Mouse (Mus musculus) hindbrain, embryonic 14.5 days (tissue): Measurements from ENCODE around the gene Zbtb40. TPM values are rescaled to one million over a fixed set of nuclear protein-coding genes. Genes with fewer than 3 reads are reported as not detected.

Experiments
- ATAC-seq: fragments of 200-750 bp; cut with Nextera tagmentation; 2 replicates; pipeline ENCODE4 v1.8.0; 2017; ENCODE audit warnings: moderate number of reproducible peaks, mild to moderate bottlenecking, moderate TSS enrichment, moderate library complexity; ENCODE audit not compliant: low FRiP score
- DNase-seq: peaks from one replicate; pipeline ENCODE4 v3.0.0-alpha.2; 2015; ENCODE audit warnings: low spot score
- H3K27ac ChIP-seq: fragments of 300-500 bp; sonication (generic); 2 replicates; pipeline ENCODE4 v1.5.1; 2014; ENCODE audit warnings: mild to moderate bottlenecking, moderate library complexity
- H3K27me3 ChIP-seq: fragments of 300-500 bp; sonication (generic); 2 replicates; pipeline ENCODE4 v1.6.1; 2014; ENCODE audit warnings: mild to moderate bottlenecking, low read length, mixed read lengths; ENCODE audit not compliant: control insufficient read depth, insufficient read depth
- H3K36me3 ChIP-seq: fragments of 300-500 bp; sonication (generic); replicated peaks from 2 replicates; pipeline ENCODE4 v1.6.1; 2014; ENCODE audit not compliant: control insufficient read depth, insufficient read depth
- H3K4me1 ChIP-seq: fragments of 300-500 bp; sonication (generic); replicated peaks from 2 replicates; pipeline ENCODE4 v1.6.1; 2014; ENCODE audit warnings: antibody characterized with exemption, low read length, mixed read lengths; ENCODE audit not compliant: control insufficient read depth, insufficient read depth
- H3K4me2 ChIP-seq: fragments of 300-500 bp; sonication (generic); replicated peaks from 2 replicates; pipeline ENCODE4 v1.6.1; 2014; ENCODE audit warnings: mild to moderate bottlenecking, moderate library complexity
- H3K4me3 ChIP-seq: fragments of 300-500 bp; sonication (generic); replicated peaks from 2 replicates; pipeline ENCODE4 v1.5.1; 2014; ENCODE audit warnings: mild to moderate bottlenecking, low read length
- H3K9ac ChIP-seq: fragments of 300-500 bp; sonication (generic); 2 replicates; pipeline ENCODE4 v1.6.1; 2014
- H3K9me3 ChIP-seq: fragments of 300-500 bp; sonication (generic); 2 replicates; pipeline ENCODE4 v1.6.1; 2016; ENCODE audit warnings: low read length; ENCODE audit not compliant: control insufficient read depth
- WGBS: fragments of 180-500 bp; shearing (Covaris S2); extraction: QIAGEN DNeasy Blood & Tissue Kit; methylation state at CpG from one replicate; pipeline ENCODE4 v1.1.7; 2014; 5-methylcytosine and 5-hydroxymethylcytosine counted together
- polyA plus RNA-seq: library from polyadenylated mRNA; unstranded; fragments of >200 nt; fragmentation: Nextera tagmentation; extraction: Ambion mirVana; gene quantifications from 2 replicates; pipeline ENCODE4 v1.2.1, GENCODE M21; 2014

The Zbtb40 gene
- polyA plus RNA-seq, 1 experiment from 2014 or later = 4.5 TPM

GRCm38 (mm10) chr4:136937935-136938334, 110.7 kb downstream of the Zbtb40 start:
- DNase-seq (no peak), ATAC-seq (no peak)
- Histone ChIP-seq H3K9ac (no peak overlapping the region), H3K27ac (no peak overlapping the region), H3K4me2 (no peak overlapping the region), H3K27me3 (0 out of 2 replicates have a peak, but pooled peaks cover 6% of the 10 kb centered on the region), H3K4me3 (no peak overlapping the region), H3K9me3 (no peaks in the 10 kb centered on the region), H3K36me3 (peaks cover 3% of the 10 kb centered on the region; the same call in 1 of the 2 replicates), H3K4me1 (peaks cover 8% of the 10 kb centered on the region)
- 86% methylated on average over 5 of the region's 5 CpGs for WGBS

- Histone ChIP-seq H3K4me2 (no peak overlapping the region), H3K9me3 (no peaks in the 10 kb centered on the region), H3K9ac (no peak overlapping the region), H3K36me3 (peaks cover 6% of the 10 kb centered on the region; the same call in 1 of the 2 replicates), H3K27ac (no peak overlapping the region), H3K4me3 (no peak overlapping the region), H3K4me1 (peaks cover 2% of the 10 kb centered on the region; the same call in 1 of the 2 replicates), H3K27me3 (0 out of 2 replicates have a peak, but pooled peaks cover 6% of the 10 kb centered on the region)
- DNase-seq = no peak
- no peak for ATAC-seq
- WGBS = 82% methylated on average over 4 of the region's 4 CpGs
Observed at GRCm38 (mm10) chr4:136937344-136937743, 111.3 kb downstream of the Zbtb40 start.

- Histone ChIP-seq H3K9ac (no peak overlapping the region), H3K4me3 (no peak overlapping the region)
Observed at GRCm38 (mm10) chr4:136934746-136935613, 113.6 kb downstream of the Zbtb40 start.

GRCm38 (mm10) chr4:136930474-136930873, 118.1 kb downstream of the Zbtb40 start:
- DNase-seq (no peak), ATAC-seq (no peak)
- Histone ChIP-seq H3K9me3 (no peaks in the 10 kb centered on the region), H3K27ac (no peak overlapping the region), H3K27me3 (peaks cover 13% of the 10 kb centered on the region; the same call in 1 of the 2 replicates), H3K4me3 (no peak overlapping the region), H3K9ac (no peak overlapping the region), H3K4me1 (peaks cover 9% of the 10 kb centered on the region; the same call in 1 of the 2 replicates), H3K4me2 (no peak overlapping the region), H3K36me3 (peaks cover 6% of the 10 kb centered on the region; the same call in 1 of the 2 replicates)
- WGBS = 87% methylated on average over 8 of the region's 8 CpGs

More at GRCm38 (mm10) chr4:136934746-136935613, 113.6 kb downstream of the Zbtb40 start:
- no peak for DNase-seq
- H3K4me1 ChIP-seq = no peaks in the 10 kb centered on the region
- WGBS = 46% methylated on average over 18 of the region's 18 CpGs
- H3K4me2 ChIP-seq = no peak overlapping the region
- H3K36me3 ChIP-seq = peaks cover 6% of the 10 kb centered on the region; the same call in 1 of the 2 replicates
- 0 out of 2 replicates have a peak, but pooled peaks cover 4% of the 10 kb centered on the region for H3K27me3 ChIP-seq
- no peak overlapping the region for H3K27ac ChIP-seq
- no peak; the same call in 1 of the 2 replicates for ATAC-seq
- H3K9me3 ChIP-seq = no peaks in the 10 kb centered on the region

Other genes with a start within 250 kb of the Zbtb40 start
- gene Ephb2, start 212.8 kb downstream of the Zbtb40 start, polyA plus RNA-seq = 26.6 and 28.1 TPM in 2 replicates
- gene C1qb, start 162.6 kb downstream of the Zbtb40 start, polyA plus RNA-seq = 48.6 and 52.3 TPM in 2 replicates
- gene C1qc, start 155.7 kb downstream of the Zbtb40 start, polyA plus RNA-seq = 29.5 and 30.5 TPM in 2 replicates
- gene C1qa, start 150.0 kb downstream of the Zbtb40 start, polyA plus RNA-seq = 29.9 and 33.4 TPM in 2 replicates
- gene Epha8, start 92.0 kb downstream of the Zbtb40 start, polyA plus RNA-seq = 13.8 and 15.5 TPM in 2 replicates
- gene Wnt4, start 228.7 kb upstream of the Zbtb40 start, polyA plus RNA-seq = 1.9 and 2.2 TPM in 2 replicates